Mouse (Mus musculus): ENCODE data around the gene Hsdl1.

The Hsdl1 gene

DNA sequence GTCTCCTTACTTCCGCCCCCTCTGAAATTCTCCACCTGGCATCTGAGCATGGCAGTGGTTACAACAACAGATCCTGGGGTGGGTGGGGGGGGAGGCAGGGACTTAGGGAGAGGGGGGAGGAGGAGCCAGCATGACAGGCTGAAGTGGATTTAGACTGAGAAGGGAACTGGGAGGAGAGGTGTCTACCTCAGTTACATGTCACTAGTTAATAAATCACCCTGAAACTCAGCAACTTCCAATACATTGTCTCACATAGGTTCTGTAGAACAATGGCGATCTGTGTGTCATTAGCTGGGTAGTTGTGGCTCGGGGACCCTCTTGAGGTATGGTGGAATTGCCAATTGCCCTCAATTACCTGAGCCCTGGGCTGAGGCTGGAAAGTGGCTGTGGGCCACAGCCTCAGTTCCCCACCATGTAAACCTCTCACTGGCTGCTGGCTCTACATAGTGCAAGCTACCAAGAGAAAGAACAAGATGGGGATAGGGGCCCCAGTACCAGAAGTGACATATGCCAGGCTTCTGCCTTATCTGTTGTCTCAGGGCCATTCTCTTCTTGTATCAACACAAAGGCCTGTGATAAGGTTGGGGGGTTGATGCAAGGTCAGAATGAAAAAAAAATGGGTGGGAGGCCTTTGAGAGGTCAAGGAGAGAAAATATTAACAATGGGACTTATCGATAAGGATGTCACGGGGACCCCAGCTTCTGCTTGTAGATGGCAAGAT lies 5.6 kb upstream of the Hsdl1 start:
- no peak for DNase-seq (ENCODE audit: extremely low spot score, low spot score)

DNA sequence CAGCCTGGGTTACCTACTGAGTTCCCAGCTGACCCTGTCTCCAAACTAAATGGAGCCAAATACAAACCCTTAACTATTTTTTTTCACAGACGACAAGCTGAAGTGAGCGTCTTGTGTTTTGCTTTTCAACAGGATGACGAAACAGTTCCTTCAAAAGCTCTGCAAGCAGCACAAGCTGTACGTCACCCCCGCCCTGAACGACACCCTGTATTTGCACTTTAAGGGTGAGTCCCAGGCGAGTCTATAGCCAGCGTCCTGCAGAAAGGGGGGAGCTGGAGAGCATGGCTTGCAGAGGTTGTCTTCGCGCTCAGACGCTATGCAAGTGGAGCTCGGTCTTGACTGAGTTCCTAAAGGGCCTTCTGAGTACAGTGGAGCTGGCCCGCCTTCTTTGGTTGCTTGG lies 4.1 kb upstream of the Hsdl1 start:
- DNase-seq (ENCODE audit: extremely low spot score, low spot score), result no peak

DNA sequence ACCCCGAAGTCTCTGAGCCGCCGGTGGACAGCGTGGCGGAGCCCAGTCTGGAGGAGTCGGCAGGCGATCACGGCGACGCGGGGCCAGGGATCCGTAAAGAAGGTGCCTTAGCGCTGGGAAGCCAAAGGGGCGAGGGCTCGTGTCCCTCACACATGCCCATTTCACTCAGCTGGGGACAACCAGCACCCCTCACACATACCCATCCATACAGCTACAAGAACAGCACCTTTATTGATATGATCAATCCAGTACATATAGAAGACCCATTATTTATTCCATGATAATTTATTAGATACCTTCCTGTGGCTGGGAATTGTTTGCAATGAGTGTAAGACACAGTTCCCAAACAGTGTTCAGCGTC lies 363 bp upstream of the Hsdl1 start:
- DNase-seq (ENCODE audit: extremely low spot score, low spot score), result no peak

DNA sequence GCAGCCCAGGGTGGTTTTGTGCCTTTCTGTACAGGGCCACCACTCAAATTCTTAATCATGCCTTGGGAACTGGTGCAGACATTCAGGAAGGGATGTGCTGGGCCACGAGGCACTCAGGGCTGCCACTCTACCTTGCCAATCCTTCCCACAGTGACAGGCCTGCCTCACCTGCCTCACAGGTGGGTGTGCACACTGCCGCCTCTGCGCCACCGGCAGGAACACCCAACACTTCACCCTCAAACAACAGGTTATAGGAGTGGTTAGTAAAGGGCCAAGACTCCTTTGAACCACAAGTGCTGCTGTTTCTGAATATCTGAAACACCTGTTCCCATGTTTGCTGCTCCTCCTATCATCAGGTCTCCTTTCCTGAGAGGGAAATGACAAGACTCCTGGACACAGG lies 2.6 kb downstream of the Hsdl1 start:
- DNase-seq (ENCODE audit: extremely low spot score, low spot score), result no peak

DNA sequence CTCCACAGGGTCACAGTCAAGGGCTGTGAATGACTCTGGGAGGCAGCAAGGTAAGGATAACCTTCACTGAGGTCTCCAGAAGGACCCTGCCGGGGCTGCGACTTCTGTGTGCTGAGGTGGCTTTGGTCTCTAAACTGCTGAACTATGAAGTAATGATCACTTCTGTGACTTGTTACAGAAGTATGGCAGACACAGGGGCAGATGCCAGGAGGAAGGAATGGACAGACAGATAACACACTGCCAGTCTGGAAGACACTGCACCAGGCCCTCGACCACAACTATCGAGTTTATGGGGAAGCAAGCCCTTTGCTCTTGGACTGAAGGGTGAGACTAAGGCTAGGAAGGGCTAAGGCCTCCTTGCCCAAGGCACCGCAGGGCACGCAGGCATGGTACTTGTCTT lies 3.8 kb downstream of the Hsdl1 start:
- DNase-seq (ENCODE audit: extremely low spot score, low spot score), result no peak

DNA sequence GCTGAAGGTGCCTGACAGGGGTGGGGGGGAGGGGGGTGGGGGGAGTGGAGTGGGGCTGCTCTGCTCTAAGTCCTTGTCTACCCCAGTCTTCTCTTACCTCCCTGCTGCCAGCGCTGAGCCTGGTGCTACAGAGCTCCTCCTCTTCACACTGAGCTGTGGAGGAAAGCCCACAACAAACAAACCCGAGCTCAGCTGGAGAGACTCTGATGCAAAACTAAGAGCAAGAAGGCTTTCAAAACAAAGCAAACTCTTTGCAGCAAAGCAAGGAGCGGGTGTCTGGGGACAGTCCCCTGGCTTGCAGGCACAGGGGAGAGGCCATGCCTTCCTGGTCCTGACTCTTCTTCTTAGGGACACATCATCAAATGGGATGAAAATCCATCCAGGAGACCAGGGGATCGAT lies 5.1 kb downstream of the Hsdl1 start:
- DNase-seq (ENCODE audit: extremely low spot score, low spot score), result no peak

DNA sequence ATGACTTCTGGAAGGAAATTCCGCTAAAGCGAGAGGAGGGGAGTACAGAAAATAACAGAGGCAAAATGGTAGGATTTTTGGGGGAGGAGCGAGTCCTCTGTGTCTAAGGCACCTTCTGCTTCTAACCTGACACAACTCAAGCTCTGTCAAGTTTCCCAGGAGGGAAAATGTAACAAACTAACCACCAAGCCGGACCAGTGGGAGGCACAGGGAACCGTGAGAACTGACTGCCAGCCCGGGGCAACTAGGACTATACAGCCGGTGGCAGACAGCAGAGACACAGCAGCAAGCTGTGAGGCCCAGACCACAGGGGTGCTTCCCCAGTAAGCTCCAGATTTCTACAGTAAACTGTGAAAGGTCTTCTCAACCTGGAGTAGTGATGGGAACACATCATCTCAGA lies 6.0 kb downstream of the Hsdl1 start:
- no peak for DNase-seq (ENCODE audit: extremely low spot score, low spot score)

DNA sequence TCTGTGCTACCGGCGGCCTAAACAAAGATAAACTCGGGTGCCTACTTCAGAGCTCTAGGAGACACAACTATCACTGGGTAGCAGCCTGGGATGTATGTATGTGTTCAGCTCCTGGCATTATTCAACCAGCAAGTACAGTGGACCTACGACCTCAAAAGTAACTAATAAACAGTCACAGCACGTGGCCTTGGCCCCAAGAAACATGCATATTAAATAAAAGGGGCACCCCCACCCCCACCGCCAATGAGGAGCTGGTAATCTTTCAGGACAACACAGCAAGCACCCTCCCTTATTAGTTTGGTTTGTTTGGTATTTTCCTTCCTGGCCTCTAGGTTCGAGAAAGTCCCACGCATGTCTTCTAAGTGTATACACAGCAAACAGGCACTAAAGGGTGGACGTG lies 6.7 kb downstream of the Hsdl1 start:
- no peak for DNase-seq (ENCODE audit: extremely low spot score, low spot score)

DNA sequence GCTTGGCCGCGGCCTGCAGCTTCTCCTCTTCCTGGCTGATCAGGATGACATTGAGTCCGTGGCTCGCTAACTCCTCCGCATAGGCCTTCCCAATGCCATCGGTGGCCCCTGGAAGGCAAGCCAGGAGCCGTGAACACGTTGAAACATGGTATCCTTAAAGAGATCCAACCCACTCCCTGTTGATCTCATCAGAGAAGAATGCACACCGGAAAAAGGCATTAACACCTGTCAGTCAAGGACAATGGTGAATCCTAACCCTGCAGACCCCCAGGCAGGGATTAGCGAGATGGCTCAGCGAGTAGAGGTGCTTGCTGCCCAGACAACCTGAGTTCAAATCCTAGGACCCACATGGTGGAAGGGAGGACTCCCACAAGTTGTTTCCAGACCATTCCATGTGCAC lies 8.6 kb downstream of the Hsdl1 start:
- DNase-seq (ENCODE audit: extremely low spot score, low spot score), result no peak

DNA sequence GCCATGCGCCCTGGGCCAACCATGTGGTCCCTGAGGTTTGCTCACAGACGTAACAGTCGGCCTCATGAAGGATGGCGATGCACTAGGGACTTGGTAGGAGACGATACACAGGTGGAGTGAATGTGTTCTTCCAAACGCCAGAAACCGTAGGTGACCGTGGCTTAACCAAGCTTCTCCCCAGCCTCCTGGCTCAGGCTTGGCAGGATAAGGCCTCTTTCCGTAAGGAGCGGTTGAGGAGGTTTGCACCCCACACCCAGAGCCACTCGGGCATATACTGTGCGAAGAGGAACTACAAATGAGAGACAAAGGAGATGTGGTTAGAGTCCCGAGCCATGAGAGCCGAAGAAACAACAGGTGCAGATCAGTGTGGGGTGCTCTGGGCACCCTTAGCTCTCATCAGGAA lies 11.1 kb downstream of the Hsdl1 start:
- DNase-seq (ENCODE audit: extremely low spot score, low spot score), result no peak

DNA sequence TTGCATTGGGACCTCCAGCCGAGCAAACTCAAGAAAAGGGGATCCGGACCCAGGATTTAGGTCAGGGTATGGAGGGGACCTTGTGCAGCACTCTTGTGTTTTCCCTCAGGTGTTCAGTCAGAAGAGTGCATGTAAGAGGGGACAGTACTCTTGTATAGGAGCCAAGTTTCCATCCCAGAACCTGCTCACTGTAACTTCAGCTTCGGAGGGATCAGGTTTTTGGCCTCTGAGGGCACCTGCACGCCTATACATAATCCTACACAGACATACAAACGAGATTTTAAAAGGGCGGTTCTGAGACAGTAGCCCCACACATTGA lies 15.6 kb downstream of the Hsdl1 start:
- peak; percentile 15 for DNase-seq (ENCODE audit: extremely low spot score, low spot score)

DNA sequence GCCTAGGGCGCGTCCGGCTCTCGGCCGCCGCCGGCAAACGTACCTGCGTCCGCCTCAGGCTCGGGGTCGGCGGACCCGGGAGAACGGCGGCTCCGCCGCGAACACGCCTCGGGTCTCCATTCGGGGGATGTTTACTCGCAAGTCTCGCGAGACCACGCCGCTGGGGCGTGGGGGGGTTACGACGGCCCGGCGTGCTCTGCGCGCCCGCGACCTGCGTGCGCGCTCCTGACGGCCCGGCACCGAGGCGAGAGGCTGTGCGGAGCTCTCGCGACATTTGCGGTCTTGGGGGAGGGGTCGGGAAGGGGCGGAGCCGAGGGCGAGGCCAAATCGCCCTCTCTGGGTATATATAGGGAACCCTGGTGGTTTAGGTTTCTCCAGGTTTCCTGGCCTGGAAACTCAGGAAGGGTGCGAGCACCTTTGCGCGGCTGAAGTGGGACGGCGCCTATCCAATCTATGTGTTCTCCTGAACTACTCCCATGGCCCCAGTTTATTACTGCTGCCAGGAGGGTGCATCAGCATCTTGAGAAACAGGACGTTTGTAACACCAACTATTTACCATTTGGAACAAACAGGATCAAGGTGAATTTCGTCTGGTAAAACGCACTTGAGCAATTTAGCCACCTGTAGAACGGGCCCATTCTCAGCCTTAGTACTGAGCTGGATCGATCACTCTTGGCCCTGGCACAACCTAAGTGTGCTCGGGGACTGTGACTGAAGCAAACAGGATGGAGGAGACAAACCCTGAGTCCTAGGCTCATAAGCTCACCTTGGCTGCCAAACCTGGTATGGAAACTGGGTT lies 16.2 kb downstream of the Hsdl1 start, which contains the start of gene Mbtps1:
Gene Mbtps1, minus strand, starts transcription at position 133 of the 799 bp plus-strand sequence.
- DNase-seq (ENCODE audit: extremely low spot score, low spot score), result peak; percentile 99

DNA sequence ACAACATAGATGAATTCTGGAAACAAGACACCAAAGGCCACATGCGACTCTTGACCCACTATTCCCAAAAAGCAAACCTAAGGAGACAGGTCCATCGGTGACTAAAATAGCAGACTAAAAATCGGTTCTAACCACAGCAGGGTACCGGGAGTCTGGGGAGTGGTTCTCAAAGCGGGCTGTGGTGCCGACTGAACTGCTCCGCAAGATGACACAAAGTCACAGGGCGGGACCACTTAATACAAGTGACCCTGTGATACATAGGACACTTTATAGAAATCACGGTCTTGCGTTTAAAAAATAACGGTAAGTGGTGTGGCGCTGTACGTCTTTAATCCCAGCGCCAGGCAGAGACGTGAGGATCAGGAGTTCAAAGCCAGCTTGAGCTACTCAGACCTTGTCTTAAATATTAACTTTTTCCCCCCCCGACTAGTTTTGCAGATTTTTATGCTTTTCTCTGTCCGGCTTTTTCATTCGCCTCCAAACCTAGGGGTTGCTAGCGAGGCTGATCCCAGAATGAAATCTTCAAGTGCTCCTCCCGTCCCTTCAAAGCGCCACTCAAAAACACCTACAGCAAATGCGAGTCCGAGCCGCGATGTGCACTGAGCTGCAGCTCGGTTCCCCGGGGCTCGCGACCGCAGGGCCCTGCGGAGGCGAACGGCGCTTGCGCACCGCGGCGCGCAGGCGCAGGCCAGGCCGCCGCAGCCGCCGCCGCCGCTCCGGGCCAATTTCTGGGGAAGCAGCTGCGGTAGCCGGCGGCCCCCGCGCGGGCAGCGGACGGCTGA lies 17.0 kb downstream of the Hsdl1 start:
- no peak for DNase-seq (ENCODE audit: extremely low spot score, low spot score)

DNA sequence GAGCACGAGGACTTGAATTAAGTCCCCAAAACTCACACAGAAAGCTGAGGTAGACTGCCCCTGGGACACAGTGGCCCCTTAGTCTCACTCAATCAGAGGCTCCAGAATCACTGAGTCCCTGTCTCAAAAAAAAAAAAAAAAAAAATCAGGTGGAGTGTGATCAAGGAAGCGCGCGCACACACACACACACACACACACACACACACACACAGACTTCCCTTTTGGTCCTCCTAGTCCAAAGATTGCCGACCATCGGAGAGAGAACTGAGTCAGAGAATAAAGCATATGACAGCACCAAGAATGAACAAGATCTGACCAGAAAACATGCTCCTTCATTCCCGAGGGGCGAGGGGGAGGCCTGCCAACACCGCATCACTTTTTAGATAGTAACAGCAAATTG lies 17.9 kb downstream of the Hsdl1 start:
- DNase-seq (ENCODE audit: extremely low spot score, low spot score), result no peak

DNA sequence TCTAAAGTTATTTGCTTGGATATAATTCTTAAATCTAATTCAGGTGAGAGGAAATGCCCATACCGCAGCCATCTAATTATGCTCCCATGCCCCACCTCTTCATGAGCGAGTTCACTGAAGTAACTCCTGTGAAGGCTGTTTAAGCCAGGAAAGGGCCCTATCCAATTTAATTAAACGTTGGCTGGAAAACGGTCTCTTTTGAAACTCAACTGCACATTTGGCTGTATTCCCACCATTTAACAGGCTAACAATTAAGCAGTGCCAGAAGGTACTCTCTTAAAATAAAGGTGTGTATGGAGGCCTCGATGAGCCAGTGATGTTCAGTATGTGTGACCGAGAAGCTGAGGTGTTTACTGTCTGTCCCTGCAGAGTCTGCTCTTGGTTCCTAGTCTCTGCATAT lies 19.1 kb downstream of the Hsdl1 start:
- DNase-seq (ENCODE audit: extremely low spot score, low spot score), result no peak

DNA sequence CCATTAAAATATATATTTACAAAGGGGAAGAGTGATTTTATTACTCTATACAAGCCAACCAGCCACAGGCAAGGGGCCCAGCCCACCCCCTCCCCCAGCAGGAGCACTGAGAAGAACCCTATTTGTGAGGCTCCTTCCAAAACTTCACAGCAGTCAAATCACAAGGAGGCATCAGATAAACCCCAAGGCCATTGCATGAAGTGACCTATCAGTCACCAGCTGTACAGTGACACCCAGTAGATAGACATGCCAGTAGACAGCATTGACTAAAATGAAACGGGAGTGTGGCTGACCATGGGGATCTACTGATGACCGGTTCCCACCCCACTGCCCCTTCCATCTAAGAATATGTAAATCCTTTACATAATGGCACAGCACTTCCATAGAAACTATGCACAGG lies 22.0 kb downstream of the Hsdl1 start:
- no peak for DNase-seq (ENCODE audit: extremely low spot score, low spot score)

DNA sequence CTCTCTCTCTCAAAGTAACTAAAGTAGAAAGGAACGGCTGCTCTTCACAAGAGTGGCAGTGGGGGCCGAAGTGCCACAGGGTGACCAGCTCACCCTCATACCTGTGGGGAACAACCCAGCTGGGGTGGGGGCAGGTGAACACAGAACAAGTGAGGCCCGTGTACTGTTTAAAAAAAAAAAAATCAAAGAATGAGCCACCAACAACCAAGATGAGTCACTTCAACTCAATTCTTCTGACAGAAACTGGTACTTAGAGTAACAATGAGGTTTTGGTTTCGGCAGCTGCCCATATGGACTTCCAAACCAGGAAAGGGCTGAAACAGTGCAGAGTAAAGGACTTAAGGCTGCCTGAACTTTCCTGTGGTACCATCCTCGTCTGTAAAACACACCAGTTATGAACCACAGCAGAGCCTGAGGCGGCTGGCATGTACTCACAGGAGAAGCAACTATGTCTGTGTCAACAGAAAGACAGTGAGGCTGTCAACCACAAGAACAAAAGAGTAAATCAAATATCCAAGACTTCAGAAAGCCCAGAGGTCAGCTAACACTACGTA lies 26.3 kb downstream of the Hsdl1 start:
- DNase-seq (ENCODE audit: extremely low spot score, low spot score), result no peak

DNA sequence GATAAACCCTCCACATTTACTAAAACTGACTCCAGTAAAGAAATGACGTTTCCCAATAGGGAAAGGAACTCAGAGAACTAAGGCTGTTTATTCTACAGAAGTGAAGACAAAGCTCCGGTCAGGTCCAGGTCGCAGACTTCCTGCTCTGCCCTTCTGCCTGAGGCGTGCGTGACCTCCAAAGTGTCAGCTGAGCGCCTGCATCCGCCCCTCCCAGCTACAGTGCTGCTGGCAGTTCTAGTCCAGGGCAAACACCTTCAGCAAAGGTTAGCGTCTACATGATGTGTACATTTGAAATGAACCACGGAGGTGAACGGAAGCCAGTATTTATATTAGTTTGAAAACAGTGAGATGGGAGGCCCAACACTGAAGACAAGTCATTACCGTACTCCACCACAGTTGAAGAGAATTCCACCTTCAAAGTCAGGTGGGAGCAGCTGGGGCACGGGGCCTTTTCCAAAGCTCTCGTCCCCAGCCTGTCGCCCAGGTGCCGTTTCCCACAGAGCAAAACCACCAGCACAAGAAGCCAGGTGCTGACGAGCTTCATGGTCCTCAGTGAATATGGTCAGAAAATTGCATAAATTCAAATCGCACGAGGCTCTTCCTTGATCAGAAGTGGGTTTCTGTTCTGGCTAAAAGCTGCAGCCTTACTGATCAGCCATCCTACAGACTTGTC lies 27.8 kb downstream of the Hsdl1 start:
- DNase-seq (ENCODE audit: extremely low spot score, low spot score), result no peak

DNA sequence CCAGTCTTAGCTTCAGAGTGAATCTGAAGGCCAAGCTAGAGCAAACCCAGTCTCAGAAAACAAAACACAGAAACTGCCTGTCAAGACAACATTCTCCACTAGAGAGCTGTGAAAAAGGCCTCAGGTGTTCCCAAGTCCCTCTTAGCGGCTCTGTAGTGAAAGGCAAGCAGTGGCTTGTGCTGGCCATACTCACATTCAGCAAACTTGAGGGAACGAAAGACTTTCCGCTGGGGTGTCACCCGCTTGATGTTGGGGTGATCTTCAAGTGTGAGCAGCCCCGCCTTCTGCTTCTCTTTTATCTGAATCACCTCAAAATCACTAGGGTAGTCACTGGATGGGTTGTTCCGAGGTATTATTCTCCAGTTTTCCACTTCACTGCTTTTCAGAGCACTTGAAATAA lies 29.2 kb downstream of the Hsdl1 start:
- DNase-seq (ENCODE audit: extremely low spot score, low spot score), result no peak

DNA sequence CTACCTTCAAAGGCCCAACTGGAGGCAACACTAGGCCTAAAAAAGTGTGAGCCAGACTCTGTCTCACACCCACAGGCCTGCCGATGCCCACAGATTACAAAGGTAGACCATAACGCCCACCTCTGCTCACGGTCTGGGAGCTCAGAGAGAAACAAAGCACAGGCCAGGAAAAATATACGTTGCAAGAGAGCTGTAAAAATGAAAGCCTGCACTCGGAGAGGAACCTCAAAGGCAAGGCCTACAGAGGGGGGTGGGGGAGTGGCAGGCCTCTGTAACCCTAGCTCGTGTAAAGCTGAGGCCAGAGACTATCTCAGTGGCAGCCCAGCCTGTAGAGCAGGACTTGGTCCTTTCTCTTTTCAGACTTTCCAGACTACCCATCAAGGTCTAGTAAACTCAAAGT lies 29.8 kb downstream of the Hsdl1 start:
- no peak for DNase-seq (ENCODE audit: extremely low spot score, low spot score)

DNA sequence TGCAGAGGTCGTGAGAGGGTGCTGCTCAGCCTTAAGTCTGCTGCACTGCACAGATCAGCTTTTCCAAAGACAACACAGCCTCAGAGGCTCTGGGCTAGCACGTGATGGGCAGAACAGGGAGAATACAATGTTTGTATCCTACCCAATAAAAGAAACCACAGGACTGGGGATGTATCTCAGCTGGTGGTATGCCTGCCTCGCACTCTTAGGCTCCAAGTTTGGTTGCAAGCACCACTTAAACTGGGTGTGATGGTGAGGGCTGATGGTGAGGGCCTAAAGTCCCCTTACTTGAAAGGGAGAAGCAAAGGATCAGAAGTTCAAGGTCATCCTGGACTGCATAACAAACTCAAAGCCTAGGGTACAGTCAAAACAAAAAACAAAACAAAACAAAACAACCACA lies 30.4 kb downstream of the Hsdl1 start:
- DNase-seq (ENCODE audit: extremely low spot score, low spot score), result no peak

DNA sequence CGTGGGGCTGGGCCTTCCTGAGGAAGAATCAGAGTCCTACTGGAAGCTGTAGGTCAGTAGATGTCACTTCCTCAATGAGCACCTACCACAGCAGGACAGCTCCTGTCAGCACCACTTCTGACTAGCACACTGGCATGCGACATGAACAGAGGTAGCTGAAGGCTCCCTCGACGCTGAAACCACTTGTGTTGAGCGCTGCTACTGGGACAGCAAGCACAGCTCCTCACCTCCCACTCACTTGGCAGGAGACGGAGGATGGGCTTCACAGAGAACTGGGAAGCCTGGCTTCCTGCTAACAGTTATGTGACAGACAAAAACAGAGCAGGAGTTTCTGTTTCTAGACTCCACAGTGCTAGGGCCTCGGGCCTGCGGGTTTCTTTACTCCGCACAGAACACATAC lies 43.0 kb downstream of the Hsdl1 start:
- DNase-seq (ENCODE audit: extremely low spot score, low spot score), result no peak
